Mouse (Mus musculus) liver, embryonic 14.5 days (tissue): ENCODE data around the gene Crhr1.

Source experiments
- CTCF ChIP-seq: IDR thresholded peaks from 2 replicates; pipeline ENCODE4 v1.5.1; 2016; ENCODE audit warnings: antibody characterized with exemption, low read depth, control low read depth
- EP300 ChIP-seq: IDR thresholded peaks from 2 replicates; pipeline ENCODE4 v1.6.1; 2016; ENCODE audit warnings: antibody characterized with exemption, low read depth

GRCm38 (mm10) chr11:104220291-104220690, 87.6 kb downstream of the Crhr1 start:
- no peak for TF ChIP-seq CTCF
- TF ChIP-seq EP300 = no peak
